Mouse (Mus musculus) lung, postnatal 10 days (tissue): ENCODE measurements at regions not wholly inside any gene's neighbourhood (a gene's known extent, or its start where the extent isn't known, plus 50 kb on each side); places are given as distances from the start of the nearest gene placed in this dataset.
A peak's percentile ranks its signal among the peaks of the same experiment; 100 is the strongest.

Experiments
- DNase-seq: peaks from one replicate; pipeline ENCODE4 v3.0.0; 2021

- no peak for DNase-seq
Measured at GRCm38 (mm10) chr12:92127648-92128047, 278.7 kb upstream of the Sel1l start.

GRCm38 (mm10) chr12:92120164-92120815 lies 271.3 kb upstream of the Sel1l start:
- DNase-seq = no peak

GRCm38 (mm10) chr12:92109615-92110014 lies 260.7 kb upstream of the Sel1l start:
- no peak for DNase-seq

DNA sequence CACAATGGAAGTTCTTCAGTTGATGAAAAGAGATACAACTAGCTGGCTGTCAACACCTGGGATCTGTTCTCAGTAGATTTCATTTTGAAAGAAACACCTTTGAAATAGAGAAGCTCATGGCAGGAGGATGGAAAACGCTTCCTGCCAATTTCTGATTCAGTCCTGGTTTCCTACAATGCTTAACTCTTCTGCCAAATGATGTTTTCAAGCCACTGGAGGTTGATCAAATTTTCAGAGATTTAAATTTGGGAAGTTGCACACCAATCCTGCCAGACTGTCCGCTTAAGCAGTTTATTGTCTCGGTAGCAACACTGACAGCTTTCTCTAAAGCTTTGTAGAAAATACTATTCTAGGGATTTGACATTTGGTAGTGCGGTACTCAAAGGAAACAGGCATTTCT lies 251.1 kb upstream of the Sel1l start:
- DNase-seq = no peak

DNA sequence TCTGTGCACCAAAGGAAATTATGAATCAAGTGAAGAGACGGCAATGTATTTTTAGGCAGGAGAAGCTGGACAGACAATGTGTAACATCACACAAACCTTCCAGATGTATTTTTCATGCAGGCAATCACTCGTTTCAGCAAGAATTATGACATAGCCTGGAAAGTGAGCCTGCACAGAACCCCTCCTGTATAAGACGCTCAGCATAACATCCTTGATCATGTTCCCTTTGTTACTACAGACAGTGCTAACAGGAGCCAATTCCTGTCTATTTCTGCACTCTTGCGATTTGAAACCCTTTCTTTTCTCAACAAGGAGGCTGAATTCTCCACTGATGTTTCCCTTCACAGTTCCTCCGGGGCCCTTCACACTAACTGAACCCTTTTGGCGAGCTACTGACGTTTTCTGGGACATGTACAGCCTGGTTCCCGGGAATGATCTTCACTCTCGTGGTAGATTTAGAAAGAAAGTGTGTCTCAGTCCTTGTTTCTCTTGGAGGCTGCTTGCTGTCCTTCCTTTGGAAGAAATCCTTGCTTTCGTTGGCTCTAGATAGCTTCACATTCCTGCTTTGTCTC lies 243.9 kb upstream of the Sel1l start:
- no peak for DNase-seq

GRCm38 (mm10) chr12:92073209-92073608 lies 224.3 kb upstream of the Sel1l start:
- no peak for DNase-seq

GRCm38 (mm10) chr12:92062731-92063130 lies 213.8 kb upstream of the Sel1l start:
- DNase-seq = no peak

DNA sequence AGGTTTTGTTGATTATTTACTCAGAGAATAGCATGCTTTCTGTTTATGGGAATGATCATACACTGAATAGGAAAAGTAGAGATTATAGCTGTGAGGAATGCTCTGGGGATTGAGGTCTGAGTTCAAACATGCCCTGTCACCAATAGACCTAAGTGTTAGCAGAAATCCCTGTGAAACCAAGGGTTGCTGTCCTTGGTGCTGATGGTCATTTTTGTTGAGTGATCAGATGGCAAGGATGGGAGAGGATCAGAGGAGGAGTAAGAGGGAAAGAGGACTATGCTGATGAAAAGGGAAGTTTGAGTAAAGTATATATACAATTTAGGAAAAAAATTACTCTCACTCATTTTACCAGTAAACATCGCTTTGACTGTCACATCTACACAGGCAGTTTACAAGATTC lies 191.5 kb upstream of the Sel1l start:
- DNase-seq = peak; percentile 5

GRCm38 (mm10) chr12:92029192-92029591 lies 180.2 kb upstream of the Sel1l start:
- no peak for DNase-seq

DNA sequence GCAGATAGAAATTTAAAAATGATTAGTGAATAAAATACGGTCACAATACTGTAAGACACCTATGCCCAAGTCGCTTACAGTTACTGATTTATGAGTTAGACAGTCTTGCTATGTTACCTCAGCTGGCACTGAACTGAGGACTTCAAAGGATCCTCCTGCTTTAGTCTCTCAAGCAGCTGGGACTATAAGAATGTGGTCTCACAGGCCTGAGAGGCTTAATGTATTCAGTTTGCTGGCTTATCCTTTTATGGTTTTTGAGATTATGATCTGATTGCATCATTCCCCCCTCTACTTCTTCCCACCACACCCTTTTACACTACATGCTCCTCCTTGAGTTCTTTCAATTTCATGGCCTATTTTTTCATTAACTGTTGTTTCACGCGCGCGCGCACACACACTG lies 179.4 kb upstream of the Sel1l start:
- DNase-seq = no peak

GRCm38 (mm10) chr12:92024461-92025218 lies 175.7 kb upstream of the Sel1l start:
- DNase-seq = no peak

- no peak for DNase-seq
Measured at GRCm38 (mm10) chr12:92019593-92020224, 170.8 kb upstream of the Sel1l start.

- no peak for DNase-seq
Measured at GRCm38 (mm10) chr12:92015373-92015772, 166.4 kb upstream of the Sel1l start.

GRCm38 (mm10) chr12:92013979-92014378 lies 165.0 kb upstream of the Sel1l start:
- DNase-seq = no peak

DNA sequence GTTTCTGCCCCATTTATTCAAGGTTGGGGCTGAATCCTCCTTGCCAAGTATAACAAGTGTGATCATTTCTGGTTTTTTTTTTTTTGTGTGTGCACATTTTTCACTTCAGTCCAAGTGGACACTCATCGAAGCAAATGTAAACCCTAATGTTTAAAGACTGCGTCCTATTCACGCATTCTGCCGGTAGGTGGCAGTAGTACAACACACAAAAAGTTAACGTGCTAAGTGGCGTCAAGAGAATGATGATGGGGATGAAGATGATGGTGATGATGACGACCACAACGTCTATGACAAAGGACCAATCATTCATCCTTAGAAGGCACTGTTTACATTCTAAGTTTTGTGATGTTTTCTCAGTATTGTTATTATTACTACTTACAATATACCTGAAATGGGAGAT lies 164.3 kb upstream of the Sel1l start:
- peak; percentile 25 for DNase-seq

DNA sequence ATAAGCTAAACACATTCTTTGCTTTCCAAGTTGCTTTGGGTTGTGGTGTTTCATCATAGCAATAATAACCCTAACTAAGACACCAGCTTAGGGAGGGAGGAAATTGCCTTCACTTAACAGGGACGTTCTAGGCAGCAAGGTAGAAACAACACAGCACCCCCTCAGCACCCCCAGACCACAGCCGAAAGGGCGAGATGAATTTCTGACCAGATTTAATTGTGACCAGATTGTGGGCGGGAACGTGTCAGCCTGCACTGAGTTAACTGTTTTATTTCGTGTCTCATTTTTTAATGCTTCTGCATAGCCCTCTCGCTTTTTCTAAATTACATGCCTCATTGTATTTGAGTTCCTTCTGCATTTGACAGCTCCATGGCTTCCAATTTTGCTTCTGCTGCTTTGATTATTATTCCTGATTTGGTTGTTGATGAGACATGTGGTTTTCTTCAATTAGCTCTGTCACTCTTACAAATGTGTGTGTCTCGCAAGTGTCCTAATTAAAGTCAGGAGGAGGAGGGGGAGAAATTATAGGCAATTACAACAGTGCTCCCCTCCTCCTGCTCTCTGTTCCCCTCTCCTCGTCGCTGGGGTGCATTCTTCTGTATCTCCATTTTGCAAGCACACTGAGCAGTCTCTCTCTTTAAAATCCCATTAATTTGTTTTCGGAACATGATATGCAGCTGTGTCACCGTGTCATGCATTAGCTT lies 155.6 kb upstream of the Sel1l start:
- no peak for DNase-seq

- no peak for DNase-seq
Measured at GRCm38 (mm10) chr12:91999031-91999430, 150.1 kb upstream of the Sel1l start.

GRCm38 (mm10) chr12:91997404-91997803 lies 148.4 kb upstream of the Sel1l start:
- DNase-seq = no peak

GRCm38 (mm10) chr12:91995545-91995944 lies 146.6 kb upstream of the Sel1l start:
- no peak for DNase-seq

DNA sequence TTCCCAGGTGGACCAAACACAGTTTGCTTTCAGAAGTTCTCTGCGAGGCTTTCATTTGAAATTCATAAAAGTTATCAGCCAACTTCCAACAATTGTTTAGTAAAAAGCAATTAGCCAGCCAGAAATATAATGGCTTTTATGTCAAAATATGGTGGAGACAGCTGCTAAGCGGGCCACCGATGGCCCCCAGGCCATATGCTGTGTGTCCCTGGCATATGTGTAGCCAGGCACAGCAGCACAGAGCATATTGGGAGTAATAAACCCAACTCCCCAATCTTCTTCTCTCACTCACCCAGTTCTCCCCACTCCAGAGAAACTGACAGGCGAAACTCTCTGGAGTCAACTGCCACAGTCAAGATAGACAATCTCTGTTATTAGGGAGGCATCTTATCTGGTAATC lies 137.5 kb upstream of the Sel1l start:
- no peak for DNase-seq

- DNase-seq = no peak
Measured at GRCm38 (mm10) chr12:91980321-91980720, 131.4 kb upstream of the Sel1l start.

GRCm38 (mm10) chr12:91971045-91971444 lies 122.1 kb upstream of the Sel1l start:
- no peak for DNase-seq

- DNase-seq = peak; percentile 22
Measured at GRCm38 (mm10) chr12:91965937-91966336, 117.0 kb upstream of the Sel1l start.
